Comparison of ENCODE assay signal across 11 mouse cellular contexts in genomic region chrX:145482383-145482782, GRCm38 (mm10).
"Had no signal": no experiment of that assay in that cellular context is flagged by ENCODE, and none has a peak within 500 bp of the region (broad histone marks: within the 10 kb centered on the region; RNA-seq: fewer than 3 reads in every experiment).

No protein-coding gene starts in this region.

- H3K4me2 ChIP-seq: midbrain, embryonic 13.5 days had no signal

- H3K4me3 ChIP-seq: left cerebral cortex, adult 2 months; limb, embryonic 10.5 days; midbrain, embryonic 13.5 days had no signal

- H3K9me3 ChIP-seq: limb, embryonic 10.5 days; midbrain, embryonic 13.5 days had no signal

- H3K27me3 ChIP-seq: midbrain, embryonic 13.5 days had no signal

- H3K9ac ChIP-seq: midbrain, embryonic 13.5 days had no signal

- ATAC-seq: lung, postnatal 0 days; midbrain, embryonic 13.5 days had no signal

- H3K27ac ChIP-seq: left cerebral cortex, adult 2 months; limb, embryonic 10.5 days; midbrain, embryonic 13.5 days had no signal

- DNase-seq: kidney, adult 18-20 months; kidney, postnatal 25 days; lung, adult 2 months; lung, postnatal 36 days; right cerebral cortex, adult 18-20 months; thymus, adult 2 months; thymus, postnatal 25 days had no signal

- H3K4me1 ChIP-seq: limb, embryonic 10.5 days had no signal
